Comparison of ENCODE assay signal across 1 mouse cellular context in genomic region chr3:100921825-100922505, GRCm38 (mm10).
TF ChIP-seq lines count a peak whose summit lies in the region.

Trim45 (plus strand) TSS chr3:100922202.

TF ChIP-seq in CH12.LX, 34 proteins besides CTCF, POLR2A, EP300 and RAD21 (continued from another document):
- TF ChIP-seq USF2 (conservative IDR thresholded peaks at IDR 0.05; ENCODE audit: low read depth, low read length): no peak
- no peak for TF ChIP-seq USF1 (IDR thresholded peaks at IDR 0.05; ENCODE audit: low read depth, low read length)
- TF ChIP-seq TCF12 (IDR thresholded peaks at IDR 0.05; ENCODE audit: low read depth, low read length): peak; percentile 43; the same call in 1 of the 2 replicates
- no peak for TF ChIP-seq POLR2AphosphoS2 (IDR thresholded peaks at IDR 0.05; ENCODE audit: low read depth, low read length)
- TF ChIP-seq MAFK (IDR thresholded peaks at IDR 0.05; ENCODE audit: insufficient replicate concordance, low read length): no peak
- TF ChIP-seq ELF1 (IDR thresholded peaks at IDR 0.05; ENCODE audit: low read depth, low read length): peak; percentile 50
- peak; percentile 61 for TF ChIP-seq BHLHE40 (IDR thresholded peaks at IDR 0.05; ENCODE audit: low read depth, low read length)
- TF ChIP-seq ZNF384 (IDR thresholded peaks at IDR 0.05; ENCODE audit: low read depth, low read length): 0 out of 2 replicates have a peak, but pooled peaks have one; percentile 44
- peak; percentile 56; the same call in 1 of the 2 replicates for TF ChIP-seq GABPA (IDR thresholded peaks at IDR 0.05; ENCODE audit: insufficient replicate concordance, low read depth, low read length)
- TF ChIP-seq MYC (IDR thresholded peaks at IDR 0.05; ENCODE audit: low read depth, low read length): 0 out of 2 replicates have a peak, but pooled peaks have one; percentile 69
- peak; percentile 45; the same call in 1 of the 2 replicates for TF ChIP-seq TBP (conservative IDR thresholded peaks at IDR 0.05; ENCODE audit: low read depth, low read length)
TF ChIP-seq in CH12.LX: peak in this region for 19.
